Mouse (Mus musculus) mature B cell (primary cell): ENCODE measurements around the gene Igf1r.

Source experiments
- in situ Hi-C: fragments of 300-500 bp; cut with MboI; formaldehyde crosslinking; loops from 2 replicates; pipeline ENCODE4 v1.14.3; 2019

The Igf1r gene

DNA sequence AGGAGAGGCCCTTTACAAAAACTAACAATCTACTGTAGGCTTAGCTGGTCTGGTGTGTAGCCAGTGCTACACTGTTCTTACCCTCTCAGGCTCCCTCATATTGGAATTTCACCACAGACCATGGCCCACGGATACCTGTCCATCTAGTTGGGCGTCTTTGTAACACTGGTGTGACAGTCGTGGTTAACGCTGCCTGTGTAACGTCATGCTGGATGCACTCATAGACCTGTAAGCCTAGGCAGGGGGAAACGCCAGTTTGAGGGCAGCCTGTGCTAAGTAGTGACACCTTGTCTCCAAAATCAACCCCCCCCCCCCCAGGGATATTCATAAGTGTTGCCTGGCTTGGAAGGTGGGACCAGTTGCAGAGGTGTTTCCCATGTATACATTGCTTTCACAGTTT is 4.7 kb downstream of the Igf1r start:
- in situ Hi-C loops: loop anchor here (25.0 kb wide), 1 partner anchor 170 kb away; no protein-coding TSS in a partner anchor

DNA sequence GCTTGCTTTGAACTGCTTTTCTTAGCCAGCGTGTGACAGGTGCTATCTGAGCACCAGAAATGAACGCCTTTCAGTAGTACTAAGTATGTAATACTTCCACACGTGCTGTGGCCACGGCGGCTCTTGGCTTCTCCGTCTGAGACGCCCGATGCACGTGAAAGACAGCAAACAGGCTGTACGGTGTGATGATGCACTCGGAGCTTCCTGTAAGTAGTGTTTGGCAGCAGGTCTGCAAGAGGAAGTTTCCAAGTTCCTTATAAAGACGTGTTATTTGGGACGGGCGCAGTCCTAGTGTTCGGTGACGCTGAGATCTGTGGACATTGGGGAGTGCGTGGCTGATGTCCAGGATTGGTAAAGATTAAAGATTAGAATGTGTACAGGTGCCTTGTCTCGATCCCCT is 5.4 kb downstream of the Igf1r start:
- in situ Hi-C loops: loop anchor here (25.0 kb wide), 1 partner anchor 171 kb away; no protein-coding TSS in a partner anchor

DNA sequence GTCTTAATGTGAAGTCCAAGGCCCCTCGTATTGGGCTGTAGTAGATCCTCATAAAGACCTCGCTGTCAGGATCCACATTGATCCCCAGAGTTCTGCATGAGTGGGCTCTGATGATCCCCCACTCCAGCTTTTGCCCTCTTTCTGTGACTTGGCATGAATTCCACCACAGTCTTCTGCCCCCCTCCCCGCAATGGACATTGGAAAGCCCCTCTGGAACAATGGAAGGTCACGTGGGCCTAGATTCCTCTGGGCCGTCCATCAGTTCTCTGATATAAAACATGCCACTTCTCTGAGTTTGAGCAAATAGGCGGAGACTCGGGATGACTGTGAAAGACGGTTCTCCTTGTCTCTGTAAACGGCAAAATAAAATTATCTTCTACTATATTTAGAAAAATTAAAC is 8.1 kb downstream of the Igf1r start:
- in situ Hi-C loops: loop anchor here (25.0 kb wide), 1 partner anchor 173 kb away; no protein-coding TSS in a partner anchor

DNA sequence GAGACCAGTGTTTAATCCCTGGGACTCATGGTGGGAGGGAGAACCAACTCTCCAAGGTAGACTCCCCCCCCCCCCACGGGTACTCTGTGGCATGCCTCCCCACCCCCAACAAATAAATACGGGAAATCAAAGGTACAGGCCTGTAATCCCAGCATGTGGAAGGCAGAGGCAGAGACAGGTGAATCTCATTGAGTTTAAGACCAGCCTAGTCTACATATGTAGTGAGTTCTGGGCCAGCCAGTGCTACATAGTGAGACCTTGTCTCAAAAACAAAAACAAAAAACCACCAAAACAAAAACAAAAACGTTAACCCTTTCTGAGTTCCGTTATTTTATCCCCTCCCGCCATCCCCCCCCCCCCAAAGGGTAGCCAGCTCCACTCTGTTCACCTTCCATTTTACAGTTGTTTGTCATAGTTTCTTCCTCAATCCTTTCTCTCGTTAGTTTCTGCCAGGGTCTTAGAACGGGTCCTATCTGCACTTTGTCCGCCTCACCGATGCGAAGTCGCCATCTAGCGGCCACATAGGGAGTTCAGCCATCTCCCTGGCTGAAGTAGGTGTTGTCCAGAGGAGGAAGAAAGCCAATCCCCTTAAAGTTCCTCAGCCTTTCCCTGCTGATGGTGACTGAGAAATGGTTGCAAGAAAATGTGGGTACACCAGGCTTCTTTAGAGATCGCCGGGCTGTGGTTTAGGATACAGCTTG is 9.1 kb downstream of the Igf1r start:
- in situ Hi-C loops: loop anchor here (25.0 kb wide), 1 partner anchor 174 kb away; no protein-coding TSS in a partner anchor

DNA sequence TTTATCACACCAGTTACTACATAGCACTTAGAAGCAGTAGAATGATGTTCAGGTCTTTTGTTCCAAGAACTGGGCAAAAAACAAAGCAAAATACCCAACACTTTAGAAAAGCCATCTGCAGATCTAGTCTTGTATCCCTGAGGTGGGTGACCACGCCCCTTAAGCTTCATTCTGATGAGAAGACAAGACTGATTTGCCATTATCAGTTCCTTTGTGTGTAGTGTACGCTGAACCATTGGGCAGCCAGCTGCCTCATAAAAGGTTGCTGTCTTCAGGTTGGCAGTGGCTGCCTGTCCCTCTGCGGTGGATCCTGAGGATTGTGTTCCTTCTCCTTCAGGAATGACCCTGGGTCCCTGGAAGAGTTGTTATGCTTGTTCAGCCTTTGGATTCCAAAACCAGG is 11.1 kb downstream of the Igf1r start:
- in situ Hi-C loops: loop anchor here (25.0 kb wide), 1 partner anchor 176 kb away; no protein-coding TSS in a partner anchor

DNA sequence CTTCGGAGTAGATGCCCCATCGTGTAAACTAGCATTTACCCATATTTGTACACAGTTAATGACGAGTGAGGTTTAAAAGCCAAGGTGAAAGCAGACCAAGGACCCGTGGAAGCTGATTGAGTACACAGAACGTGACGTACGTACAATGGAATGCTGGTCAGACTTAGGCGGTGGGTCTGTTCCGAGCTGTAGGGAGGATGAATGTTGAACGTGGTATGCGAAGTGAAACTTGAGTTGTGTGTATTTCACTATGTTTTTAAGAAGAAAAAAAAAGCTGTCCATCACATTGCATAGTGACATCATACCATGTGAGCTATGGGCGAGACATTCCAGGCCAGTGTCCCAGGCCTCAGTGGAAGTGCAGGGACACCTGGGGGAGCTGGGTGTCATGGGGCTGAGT is 15.8 kb downstream of the Igf1r start:
- in situ Hi-C loops: loop anchor here (25.0 kb wide), 1 partner anchor 181 kb away; no protein-coding TSS in a partner anchor

DNA sequence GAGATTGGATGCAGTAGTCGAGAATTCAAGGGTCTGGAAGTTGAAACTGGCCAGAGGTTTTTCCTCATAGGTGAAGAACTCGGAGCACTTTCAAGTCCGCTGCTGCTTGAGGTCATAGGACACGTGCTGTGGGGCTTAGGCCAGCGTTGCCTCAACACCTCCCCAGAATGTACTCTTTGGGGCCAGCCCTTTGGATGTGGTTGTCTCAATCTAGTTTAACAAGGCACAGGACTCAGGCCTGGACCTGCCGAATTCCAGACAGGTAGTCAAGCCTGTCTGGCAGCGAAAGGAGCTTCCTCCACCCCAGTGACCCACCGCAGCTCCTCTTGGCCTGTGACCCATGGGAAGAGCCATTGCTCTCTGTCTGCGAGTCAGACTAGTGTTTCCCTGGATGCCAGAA is 16.4 kb downstream of the Igf1r start:
- in situ Hi-C loops: loop anchor here (25.0 kb wide), 1 partner anchor 182 kb away; no protein-coding TSS in a partner anchor

DNA sequence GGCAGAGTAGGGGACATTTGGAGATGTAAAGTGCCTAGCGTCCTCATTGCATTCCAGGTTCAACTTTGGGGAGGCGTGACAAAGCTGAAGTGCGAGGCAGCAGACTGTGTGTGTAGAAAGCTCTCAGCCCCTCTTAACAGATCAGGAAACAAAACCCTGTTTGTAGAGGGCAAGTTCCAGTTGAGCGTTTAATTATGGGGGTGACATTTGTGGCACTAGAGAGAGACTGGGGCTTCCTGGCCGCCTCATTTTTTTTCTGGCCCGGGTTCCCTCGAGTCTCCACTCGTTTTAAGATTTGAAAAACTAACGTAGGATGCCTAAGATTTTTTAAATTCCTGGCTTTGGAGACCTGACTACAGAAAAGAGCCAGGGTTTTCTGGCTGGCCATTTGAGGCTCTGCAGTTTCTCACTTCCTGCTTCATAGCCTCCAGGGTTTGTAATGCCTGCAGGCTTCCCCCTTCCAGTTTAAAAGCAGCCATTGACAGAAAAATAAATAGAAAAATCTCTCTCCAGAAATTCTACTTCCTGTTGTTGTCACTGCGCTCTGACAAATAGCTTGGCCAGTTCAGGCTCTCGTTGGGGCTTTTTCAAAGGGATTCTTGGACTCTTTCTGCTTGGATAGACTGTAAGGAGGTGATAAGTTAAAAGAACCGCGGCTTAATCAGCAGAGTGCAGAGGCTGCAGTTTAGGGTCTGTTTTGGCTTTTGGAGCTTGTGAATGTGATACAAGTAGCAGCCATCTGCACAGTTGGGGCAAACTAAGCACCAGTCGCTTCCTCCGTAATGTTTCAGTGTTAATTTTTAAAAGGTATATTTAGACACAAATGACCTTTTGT is 20.8 kb downstream of the Igf1r start:
- in situ Hi-C loops: loop anchor here (25.0 kb wide), 1 partner anchor 186 kb away; no protein-coding TSS in a partner anchor

DNA sequence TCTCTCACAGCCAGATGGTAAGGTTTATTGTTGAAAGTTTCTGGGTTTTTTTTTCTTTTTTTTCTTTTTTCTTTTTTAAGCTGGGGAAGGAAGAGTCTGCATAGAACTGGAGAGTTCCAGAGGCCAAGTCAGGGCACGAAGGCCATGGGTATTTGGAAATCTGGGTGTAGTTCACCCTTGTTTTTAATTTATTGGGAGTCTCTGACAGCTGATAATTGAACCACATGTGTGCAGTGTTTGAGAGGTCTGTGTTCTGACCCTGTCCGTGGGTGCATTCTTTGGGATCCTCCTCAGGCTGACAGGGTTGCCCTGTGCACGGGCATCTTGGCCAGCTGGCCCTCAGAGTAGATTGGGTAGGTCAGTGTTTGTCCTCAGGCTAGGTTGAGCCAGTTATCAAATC is 29.3 kb downstream of the Igf1r start:
- in situ Hi-C loops: no loop called here

DNA sequence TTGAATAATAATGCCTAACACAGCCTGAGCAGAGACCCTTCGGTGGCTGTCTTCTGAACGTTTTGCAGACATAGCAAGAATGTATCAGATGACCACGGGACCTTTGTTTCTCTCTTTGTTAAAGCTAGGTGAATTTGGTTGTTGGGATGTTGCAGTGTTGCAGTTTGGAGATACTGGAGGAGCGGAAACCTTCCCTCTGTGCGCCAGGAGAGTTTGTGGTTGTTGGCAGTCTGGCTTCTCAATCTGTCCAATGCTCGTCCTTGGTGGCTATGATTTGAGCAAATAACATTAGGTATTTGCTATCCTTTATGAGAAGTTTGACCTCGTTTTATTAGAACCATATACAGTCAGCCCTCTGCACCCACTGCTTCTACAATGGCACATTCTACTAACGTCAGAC is 30.2 kb downstream of the Igf1r start:
- in situ Hi-C loops: no loop called here

DNA sequence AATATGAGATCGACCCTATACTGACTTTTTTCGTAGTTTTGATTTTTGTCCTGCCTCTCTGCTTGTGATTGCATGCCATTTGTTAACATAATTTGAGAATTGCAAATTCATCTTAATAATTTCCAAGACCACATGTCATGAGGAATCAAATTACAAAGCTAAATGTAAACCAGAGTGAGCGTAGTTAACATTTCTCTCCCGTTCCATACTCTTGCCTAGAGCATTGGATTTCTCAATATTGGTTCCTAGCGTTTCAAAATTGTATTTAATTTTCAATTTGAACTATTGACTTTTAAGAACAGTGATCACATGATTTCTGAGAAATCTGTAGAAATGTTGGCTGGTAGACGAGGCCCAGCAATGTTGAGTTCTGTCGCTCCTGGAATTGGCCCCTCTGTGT is 30.8 kb downstream of the Igf1r start:
- in situ Hi-C loops: no loop called here

DNA sequence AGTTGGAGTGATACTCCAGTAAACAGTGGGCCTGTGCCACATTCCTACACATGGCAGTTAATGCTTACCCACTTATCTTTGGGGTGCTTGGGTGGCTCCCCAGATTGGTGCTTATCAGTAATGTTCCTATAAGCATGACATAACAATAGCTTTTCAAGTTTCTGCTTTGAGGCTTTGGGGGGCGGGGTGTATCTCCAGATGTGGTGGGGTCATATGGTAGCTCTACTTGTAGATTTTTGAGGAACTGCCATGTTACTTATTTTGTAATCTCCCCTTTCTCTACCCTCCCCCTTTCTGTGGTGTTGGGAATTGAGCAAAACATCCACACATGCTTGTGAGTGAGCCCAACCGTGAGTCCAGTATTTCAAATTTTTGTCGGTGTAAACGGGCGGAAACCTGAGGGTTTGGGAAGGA is 32.4 kb downstream of the Igf1r start:
- in situ Hi-C loops: no loop called here

DNA sequence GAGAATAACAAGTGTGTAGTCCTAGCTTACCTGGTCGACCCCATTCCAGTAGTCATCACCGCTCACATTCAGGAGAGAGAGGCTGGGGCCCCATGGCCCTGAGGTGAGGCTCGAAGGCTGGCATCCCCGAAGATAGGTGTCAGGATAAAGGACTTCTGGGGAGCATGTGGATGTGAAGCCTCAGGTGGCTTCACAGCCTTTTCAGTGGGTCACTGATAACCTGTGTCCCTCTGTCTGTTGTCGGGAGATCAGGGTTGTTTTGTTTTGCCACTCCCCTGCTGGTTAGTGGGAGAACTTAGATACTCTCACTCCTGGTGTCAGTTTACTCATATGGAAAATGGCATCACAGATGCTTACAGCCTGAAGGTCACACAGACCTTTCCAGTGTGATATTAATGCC is 32.9 kb downstream of the Igf1r start:
- in situ Hi-C loops: no loop called here

DNA sequence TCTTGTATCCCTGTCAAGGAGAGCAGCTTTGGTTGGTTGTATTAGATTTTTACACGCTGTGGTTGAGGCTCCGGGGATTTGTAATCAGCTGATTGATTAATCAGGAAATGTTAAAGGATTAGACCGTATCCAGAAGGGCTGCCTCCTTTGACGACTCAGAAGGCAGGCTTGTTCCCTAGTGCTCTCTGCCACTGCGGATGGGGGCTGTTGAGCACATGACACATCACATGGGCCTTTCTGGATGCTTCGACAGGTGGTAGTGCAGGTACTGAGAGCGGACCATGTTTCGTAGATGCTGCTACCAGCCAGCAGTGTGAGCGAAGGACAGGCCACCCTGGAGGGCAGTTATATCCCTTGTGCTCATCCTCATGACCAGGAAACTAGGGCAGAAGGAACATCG is 33.6 kb downstream of the Igf1r start:
- in situ Hi-C loops: no loop called here

DNA sequence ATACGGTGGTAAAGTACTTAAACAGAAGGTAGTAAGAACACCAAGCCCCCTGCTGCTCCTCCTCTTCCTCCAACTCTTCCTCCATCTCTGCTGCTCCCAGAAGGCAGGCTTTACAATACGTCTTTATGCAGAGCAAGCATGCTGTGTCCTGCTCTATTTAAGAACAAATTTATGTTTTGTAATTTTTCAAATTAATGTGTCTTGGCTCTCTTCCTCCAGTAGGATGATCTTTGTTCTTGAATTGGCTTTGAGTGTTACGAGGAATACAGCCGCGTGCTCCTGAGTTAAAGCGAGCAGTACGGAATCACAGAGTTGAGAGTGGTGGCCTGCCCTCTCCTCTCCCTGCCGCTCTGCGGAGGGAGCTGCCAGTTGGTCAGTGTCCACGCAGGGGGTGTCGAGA is 34.2 kb downstream of the Igf1r start:
- in situ Hi-C loops: no loop called here

DNA sequence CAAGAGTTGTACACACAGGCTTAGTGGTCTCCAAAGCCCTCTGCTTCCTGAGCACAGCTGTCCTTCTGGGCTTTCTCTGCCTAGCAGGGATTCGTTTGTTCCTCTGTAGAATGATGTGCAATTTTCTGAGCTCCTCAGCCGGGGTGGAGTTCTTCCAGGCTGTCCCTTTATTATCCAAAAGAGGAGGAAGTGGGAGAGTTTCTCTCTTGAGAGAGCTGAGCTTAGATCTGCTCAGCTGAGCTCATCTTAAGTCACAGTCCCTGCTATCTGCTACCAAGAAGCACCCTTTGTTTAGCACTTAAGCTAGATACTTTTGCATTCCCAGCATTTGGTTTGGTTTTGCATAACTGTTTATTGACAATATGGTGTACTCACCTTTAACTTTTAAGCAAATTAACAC is 36.7 kb downstream of the Igf1r start:
- in situ Hi-C loops: no loop called here

DNA sequence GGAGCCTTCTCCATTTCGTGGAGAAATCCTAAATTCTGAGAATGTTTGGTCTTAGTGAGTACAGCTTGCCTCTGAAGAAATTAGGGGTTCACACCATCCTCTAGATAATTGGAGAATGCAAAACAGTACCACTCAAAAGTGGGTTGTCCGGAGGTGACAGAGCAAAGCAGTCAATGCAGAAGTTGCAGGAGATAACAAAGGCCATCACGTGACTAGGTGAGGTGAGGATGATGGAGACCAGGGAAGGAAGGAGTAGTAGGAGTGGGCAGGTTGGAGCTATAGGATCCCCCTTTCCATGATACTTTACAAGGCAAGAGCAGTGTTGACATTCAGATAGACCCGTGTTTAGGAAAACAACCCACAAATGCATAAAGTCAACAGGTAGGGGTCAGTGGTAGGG is 41.0 kb downstream of the Igf1r start:
- in situ Hi-C loops: no loop called here

DNA sequence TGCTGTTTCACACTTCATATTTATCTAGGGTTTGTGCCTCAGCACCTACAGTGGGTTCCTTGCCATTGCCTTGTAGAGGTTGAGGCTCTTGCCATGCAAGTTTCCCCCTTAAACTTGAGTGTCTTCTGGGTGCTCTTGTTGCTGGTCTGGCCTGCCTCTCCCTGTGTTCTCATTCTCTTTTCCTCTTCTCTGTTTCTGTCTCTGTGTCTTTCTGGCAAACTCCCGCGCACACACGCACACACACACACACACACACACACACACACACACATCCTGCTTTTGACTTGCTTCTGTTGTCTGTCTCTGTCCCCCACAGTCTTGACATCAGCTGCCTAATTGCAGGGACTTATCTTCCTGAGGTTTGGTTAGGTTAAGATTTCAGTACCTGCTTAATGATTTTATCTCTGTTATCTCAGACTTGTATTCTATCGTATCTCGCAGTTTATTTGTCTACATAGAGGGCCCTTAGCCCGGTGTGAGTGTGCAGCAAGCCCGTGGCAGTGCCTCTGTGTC is 41.8 kb downstream of the Igf1r start:
- in situ Hi-C loops: no loop called here

DNA sequence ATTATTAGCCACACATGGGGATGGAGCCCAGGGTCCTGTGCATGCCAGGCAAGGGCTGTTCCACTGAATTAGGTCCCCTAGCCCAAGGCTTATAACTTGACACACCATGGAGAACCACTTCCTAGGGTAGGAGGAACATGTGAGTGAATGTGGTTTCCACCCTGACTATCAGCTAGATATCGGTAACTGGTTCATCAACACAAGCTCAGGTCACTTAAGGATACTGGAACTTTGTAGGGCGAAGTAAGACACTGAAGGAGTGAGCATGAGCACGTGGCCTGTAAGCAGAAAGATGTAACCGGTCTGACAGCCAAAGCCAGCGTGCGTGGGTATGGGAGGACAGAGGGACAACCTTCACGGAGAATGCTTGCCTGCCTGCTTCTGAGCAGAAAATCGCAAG is 42.6 kb downstream of the Igf1r start:
- in situ Hi-C loops: no loop called here

DNA sequence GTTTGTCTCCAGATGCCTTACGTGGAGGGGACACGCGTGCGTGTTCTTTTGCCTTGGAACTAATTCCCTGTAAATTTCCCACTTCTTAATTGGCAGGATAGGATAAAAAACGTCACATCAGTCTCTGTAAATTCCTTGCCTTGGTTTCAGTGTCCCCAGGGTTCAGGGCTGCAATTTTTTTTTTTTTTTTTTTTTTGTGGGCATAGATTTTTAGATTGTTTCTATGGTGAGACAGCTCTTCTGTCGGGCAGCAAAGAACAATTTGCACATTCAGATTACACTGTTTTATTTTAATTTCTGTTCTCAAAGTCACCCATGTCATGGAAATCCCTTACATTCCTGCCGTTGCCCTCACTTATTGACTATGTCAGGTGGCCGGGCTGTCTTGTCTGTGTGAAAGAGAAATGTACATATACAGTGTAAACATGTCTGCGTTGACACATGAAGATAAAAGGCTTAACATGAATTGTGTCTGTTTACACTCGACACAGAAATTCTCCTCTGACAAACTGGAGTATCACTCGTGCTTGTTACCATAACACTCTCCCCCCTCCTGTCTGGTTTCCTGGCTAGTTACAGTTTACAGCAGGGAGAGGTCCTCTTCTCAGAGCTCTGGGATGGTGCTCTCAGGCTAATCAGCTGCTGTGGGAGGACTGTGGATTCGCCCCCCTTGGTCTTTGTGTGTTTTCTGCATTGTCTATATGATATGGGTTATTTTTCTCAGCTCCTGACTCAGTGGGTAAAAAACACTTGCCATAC is 43.8 kb downstream of the Igf1r start:
- in situ Hi-C loops: no loop called here

DNA sequence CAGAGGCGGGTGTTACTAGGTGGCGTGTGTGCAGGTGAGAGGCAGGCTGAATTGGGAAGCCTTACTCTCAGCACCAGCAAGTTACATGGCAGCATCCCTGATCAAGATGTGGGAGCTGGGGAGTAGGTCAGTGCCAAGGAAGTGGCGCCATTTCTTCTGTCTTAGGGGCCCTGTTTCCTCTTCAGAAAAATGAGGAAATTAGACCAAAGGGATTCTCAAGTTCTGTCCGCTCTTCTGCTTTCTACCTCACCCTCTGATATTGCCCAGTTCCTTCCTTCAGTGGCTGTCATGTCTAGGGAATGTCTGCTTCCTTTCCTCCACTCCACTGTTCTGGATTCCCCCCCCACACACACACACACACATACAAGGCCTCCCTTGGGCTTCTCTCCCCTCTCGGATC is 48.6 kb downstream of the Igf1r start:
- in situ Hi-C loops: no loop called here

DNA sequence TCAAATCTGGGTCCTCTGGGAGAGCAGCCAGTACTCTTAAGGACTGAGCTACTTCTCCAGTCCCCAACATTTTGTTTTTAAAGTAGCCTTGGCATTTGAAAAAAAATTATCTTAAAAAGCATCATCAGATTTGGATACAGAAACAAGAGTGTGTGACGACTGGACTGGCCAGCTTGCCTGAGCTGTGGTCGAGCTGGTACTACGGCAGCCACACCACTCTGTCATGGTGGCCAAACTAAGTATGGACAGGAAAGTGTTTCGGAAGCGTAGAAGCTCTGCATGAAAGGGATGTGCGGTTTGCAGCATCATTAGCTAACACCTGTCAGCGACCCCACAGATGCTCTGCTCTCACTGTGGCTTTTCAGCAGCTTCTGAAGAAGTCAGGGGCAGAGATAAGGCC is 53.4 kb downstream of the Igf1r start:
- in situ Hi-C loops: no loop called here
